Mouse (Mus musculus) embryonic facial prominence, embryonic 14.5 days (tissue): ENCODE measurements around the gene Armcx4. TPM values are rescaled to one million over a fixed set of nuclear protein-coding genes. Genes with fewer than 3 reads are reported as not detected.

Experiments
- ATAC-seq: fragments of 200-750 bp; cut with Nextera tagmentation; 2 replicates; pipeline ENCODE4 v1.8.0; 2017; ENCODE audit warnings: low read depth, moderate number of reproducible peaks, moderate TSS enrichment
- DNase-seq: peaks from one replicate; pipeline ENCODE4 v3.0.0-alpha.2; 2015; ENCODE audit warnings: low spot score
- H3K27ac ChIP-seq: fragments of 300-500 bp; sonication (generic); replicated peaks from 2 replicates; pipeline ENCODE4 v1.5.1; 2014; ENCODE audit warnings: low read depth, mild to moderate bottlenecking, low read length, moderate library complexity
- H3K27me3 ChIP-seq: fragments of 300-500 bp; sonication (generic); replicated peaks from 2 replicates; pipeline ENCODE4 v1.6.1; 2014; ENCODE audit warnings: low read length; ENCODE audit not compliant: control insufficient read depth, insufficient read depth
- H3K36me3 ChIP-seq: fragments of 300-500 bp; sonication (generic); 2 replicates; pipeline ENCODE4 v1.6.1; 2014; ENCODE audit warnings: low read length, mixed read lengths; ENCODE audit not compliant: control insufficient read depth, insufficient read depth
- H3K4me1 ChIP-seq: fragments of 300-500 bp; sonication (generic); 2 replicates; pipeline ENCODE4 v1.6.1; 2014; ENCODE audit warnings: antibody characterized with exemption, low read length; ENCODE audit not compliant: control insufficient read depth, insufficient read depth
- H3K4me2 ChIP-seq: fragments of 300-500 bp; sonication (generic); 2 replicates; pipeline ENCODE4 v1.6.1; 2014; ENCODE audit warnings: low read depth, mild to moderate bottlenecking, low read length, moderate library complexity, mixed read lengths
- H3K4me3 ChIP-seq: fragments of 300-500 bp; sonication (generic); 2 replicates; pipeline ENCODE4 v1.5.1; 2014; ENCODE audit warnings: low read depth, mild to moderate bottlenecking, low read length
- H3K9ac ChIP-seq: fragments of 300-500 bp; sonication (generic); 2 replicates; pipeline ENCODE4 v1.6.1; 2014; ENCODE audit warnings: low read depth, mild to moderate bottlenecking, low read length, moderate library complexity, mixed read lengths
- H3K9me3 ChIP-seq: fragments of 300-500 bp; sonication (generic); 2 replicates; pipeline ENCODE4 v1.6.1; 2016; ENCODE audit warnings: low read length; ENCODE audit not compliant: control insufficient read depth
- WGBS: fragments of 180-500 bp; shearing (Covaris S2); extraction: QIAGEN DNeasy Blood & Tissue Kit; methylation state at CpG from one replicate; pipeline ENCODE4 v1.1.7; 2014; 5-methylcytosine and 5-hydroxymethylcytosine counted together
- polyA plus RNA-seq: library from polyadenylated mRNA; unstranded; fragments of >200 nt; fragmentation: Nextera tagmentation; extraction: Ambion mirVana; gene quantifications from 2 replicates; pipeline ENCODE4 v1.2.1, GENCODE M21; 2014

Gene Armcx4
- polyA plus RNA-seq, 1 experiment from 2014 or later = 5.9 TPM

DNA sequence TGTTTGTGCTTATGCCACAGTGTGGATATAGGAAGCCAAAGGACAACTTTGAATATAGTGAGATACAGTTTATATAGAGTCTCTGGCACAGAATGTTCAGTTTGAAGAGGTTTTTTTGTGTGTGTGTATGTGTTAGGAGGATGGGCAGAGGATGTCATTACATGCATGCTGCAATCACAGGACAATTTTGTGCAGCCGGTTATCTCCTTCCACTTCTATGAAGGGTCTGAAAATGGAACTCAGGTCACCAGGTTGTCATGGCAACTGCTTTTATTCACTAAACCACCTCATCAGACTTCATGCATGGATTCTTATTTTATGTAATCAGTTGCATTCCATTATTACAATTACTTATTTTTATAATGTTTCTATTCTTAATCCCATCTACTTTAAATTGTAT lies 10.4 kb upstream of the Armcx4 start:
- no peak overlapping the region for H3K27ac ChIP-seq
- no peaks in the 10 kb centered on the region for H3K36me3 ChIP-seq
- no peaks in the 10 kb centered on the region for H3K27me3 ChIP-seq
- H3K4me3 ChIP-seq = no peak overlapping the region
- no peak for ATAC-seq
- H3K4me2 ChIP-seq = no peak overlapping the region
- DNase-seq = no peak
- H3K9me3 ChIP-seq = no peaks in the 10 kb centered on the region
- no peak overlapping the region for H3K9ac ChIP-seq
- no peaks in the 10 kb centered on the region for H3K4me1 ChIP-seq
- 67% methylated on average over 1 of the region's 1 CpGs for WGBS

DNA sequence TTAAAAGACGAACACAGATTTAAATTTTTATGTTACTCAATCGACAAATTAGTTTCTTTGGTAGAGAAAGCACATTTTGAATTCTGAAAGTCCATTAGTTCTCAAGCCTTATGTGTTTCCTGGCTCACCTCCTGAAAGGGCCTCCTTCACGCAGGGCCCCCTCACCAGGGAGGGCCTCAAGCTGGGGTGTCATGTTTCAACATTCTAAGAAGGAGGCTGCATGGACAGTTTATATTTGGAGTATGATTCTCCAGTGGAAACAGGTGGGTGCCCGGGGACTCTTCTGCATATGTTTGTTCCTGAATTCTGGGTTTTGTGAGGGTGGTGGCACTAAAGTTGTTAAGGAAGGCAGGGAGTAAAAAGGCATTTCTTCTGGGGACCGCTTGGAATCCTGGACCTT lies 1.4 kb upstream of the Armcx4 start:
- WGBS = 27% methylated on average over 5 of the region's 5 CpGs
- Histone ChIP-seq H3K9me3 (no peaks in the 10 kb centered on the region), H3K4me3 (peak overlapping the region; percentile 45), H3K9ac (peak overlapping the region; percentile 48), H3K4me2 (peak overlapping the region; percentile 54), H3K27ac (peak overlapping the region; percentile 92), H3K36me3 (no peaks in the 10 kb centered on the region), H3K4me1 (no peaks in the 10 kb centered on the region), H3K27me3 (peaks cover 3% of the 10 kb centered on the region)
- ATAC-seq (no peak), DNase-seq (peak; percentile 79)

DNA sequence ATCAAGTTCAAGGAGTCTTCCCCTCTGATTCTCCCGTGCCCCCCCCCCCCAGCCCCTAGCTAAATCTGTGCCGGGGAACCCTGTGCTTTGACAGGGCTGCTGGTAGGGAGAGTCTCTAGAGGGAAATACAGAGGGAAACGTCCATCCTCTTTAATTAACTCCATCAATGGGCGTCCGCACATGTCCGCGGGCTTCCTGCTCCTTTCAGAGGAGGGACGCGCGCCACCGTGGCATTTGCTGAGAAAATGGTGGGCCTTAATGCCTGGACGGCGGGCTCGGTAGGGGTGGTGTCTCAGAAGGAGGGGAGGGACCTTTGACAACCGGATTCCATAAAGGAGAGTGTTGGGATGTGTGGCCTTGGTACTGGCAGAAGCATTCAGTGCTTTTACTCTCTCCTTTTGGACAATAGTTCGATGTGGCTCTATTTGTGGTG lies 436 bp downstream of the Armcx4 start:
- Histone ChIP-seq H3K36me3 (peaks cover 16% of the 10 kb centered on the region; the same call in 1 of the 2 replicates), H3K27ac (peak overlapping the region; percentile 92), H3K4me2 (peak overlapping the region; percentile 54), H3K4me1 (no peaks in the 10 kb centered on the region), H3K9ac (peak overlapping the region; percentile 78), H3K27me3 (peaks cover 3% of the 10 kb centered on the region), H3K9me3 (no peaks in the 10 kb centered on the region), H3K4me3 (peak overlapping the region; percentile 45)
- peak; percentile 47 for DNase-seq
- peak; percentile 41 for ATAC-seq
- WGBS = 14% methylated on average over 14 of the region's 16 CpGs

DNA sequence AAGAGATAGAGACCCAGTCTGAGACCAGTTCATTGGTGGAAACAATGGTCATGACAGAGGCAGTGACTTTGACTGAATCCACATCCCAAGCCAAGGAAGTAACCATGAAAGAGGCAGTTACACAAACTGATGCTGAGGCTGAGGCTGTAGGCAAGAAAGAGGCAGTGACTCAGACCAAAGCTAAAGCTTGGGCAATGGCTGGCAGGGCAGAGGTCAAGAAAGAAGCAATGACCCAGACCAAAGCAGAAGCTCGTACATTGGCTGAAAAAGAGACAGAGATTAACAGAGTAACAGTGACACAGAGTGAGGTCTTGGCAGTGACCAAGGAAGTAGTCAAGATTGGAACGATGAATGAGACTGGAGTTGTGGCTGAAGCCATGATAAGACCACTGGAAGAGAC lies 3.4 kb downstream of the Armcx4 start:
- Histone ChIP-seq H3K4me2 (no peak overlapping the region), H3K27ac (no peak overlapping the region), H3K27me3 (peaks cover 3% of the 10 kb centered on the region), H3K4me3 (no peak overlapping the region), H3K9ac (no peak overlapping the region), H3K36me3 (peaks cover 43% of the 10 kb centered on the region), H3K9me3 (no peaks in the 10 kb centered on the region), H3K4me1 (no peaks in the 10 kb centered on the region)
- no peak for ATAC-seq
- 90% methylated on average over 2 of the region's 2 CpGs for WGBS
- no peak for DNase-seq

DNA sequence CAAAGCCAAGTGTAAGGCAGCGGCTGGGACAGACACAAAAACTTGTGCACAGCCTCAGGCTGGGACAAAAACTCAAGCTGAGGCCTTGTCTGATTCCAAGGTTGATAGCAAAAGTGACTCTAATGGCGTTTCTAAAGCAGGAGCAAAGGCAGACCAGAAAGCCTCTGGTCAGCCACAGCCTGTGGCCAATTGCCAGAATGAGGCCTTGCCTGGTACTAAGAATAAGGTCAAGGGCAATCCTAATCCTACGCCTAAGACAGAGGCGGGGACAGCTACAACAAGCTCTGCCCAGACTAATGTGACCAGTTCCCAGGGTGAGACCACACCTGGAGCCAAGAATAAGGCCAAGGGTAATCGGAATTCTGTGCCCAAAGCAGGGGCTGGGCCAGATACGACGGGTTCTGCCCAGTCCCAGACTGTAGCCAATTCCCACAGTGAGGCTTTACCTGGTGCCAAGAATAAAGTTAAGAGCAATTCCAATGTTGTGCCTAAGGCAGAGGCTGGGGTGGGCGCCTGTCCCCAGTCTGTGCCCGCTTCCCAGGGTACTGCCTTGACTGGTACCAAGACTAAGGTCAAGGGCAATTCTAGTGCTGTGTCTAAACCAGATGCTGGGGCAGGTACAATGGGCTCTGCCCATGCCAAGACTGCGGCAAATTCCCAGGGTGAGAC lies 4.7 kb downstream of the Armcx4 start:
- Histone ChIP-seq H3K4me1 (no peaks in the 10 kb centered on the region), H3K27ac (no peak overlapping the region), H3K9me3 (no peaks in the 10 kb centered on the region), H3K4me3 (no peak overlapping the region), H3K9ac (no peak overlapping the region), H3K36me3 (peaks cover 50% of the 10 kb centered on the region), H3K27me3 (no peaks in the 10 kb centered on the region; the same call in 1 of the 2 replicates), H3K4me2 (no peak overlapping the region)
- ATAC-seq (no peak), DNase-seq (no peak)
- 86% methylated on average over 5 of the region's 10 CpGs for WGBS

DNA sequence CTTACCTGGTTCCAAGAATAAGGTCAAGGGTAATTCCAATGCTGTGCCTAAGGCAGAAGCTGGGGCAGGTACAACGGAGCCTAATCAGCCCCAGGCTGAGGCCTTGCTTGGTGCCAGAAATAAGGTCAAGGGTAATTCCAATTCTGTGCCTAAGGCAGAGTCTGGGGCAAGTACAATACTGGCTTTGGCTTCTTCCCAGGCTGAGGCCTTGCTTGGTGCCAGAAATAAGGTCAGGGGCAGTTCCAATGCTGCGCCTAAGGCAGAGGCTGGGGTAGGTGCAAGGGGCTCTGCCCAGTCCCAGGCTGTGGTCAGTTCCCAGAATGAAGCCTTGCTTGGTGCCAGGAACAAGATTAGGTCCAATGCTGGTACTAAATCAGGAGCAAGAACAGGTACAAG lies 5.2 kb downstream of the Armcx4 start:
- DNase-seq (no peak), ATAC-seq (no peak)
- 87% methylated on average over 2 of the region's 2 CpGs for WGBS
- peaks cover 50% of the 10 kb centered on the region for H3K36me3 ChIP-seq
- H3K27ac ChIP-seq = no peak overlapping the region
- no peaks in the 10 kb centered on the region; the same call in 1 of the 2 replicates for H3K27me3 ChIP-seq
- H3K9me3 ChIP-seq = no peaks in the 10 kb centered on the region
- H3K4me1 ChIP-seq = no peaks in the 10 kb centered on the region
- no peak overlapping the region for H3K4me2 ChIP-seq
- H3K9ac ChIP-seq = no peak overlapping the region
- no peak overlapping the region for H3K4me3 ChIP-seq

DNA sequence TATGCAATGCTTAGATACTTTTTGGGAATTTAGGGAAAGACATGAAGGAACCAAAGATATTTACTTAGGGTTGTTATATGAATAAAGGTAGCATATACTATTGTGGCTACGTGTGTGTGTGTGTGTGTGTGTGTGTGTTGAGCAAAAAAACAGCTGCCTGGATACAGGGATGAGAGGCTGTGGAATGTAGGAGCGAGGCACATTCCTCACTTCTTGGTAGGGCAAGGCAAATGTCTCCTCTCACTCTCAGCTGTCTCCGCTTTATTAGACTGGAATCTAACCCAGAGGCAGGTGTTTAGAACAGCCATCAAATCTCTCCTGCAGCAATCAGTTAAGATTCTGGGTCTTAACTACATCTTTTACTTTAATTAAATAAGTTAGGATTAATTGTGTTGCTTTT lies 30.5 kb downstream of the Armcx4 start:
- peak; percentile 26 for DNase-seq
- H3K4me1 ChIP-seq = no peaks in the 10 kb centered on the region
- ATAC-seq = no peak
- no peaks in the 10 kb centered on the region for H3K9me3 ChIP-seq
- H3K4me3 ChIP-seq = no peak overlapping the region
- H3K27ac ChIP-seq = no peak overlapping the region
- peaks cover 19% of the 10 kb centered on the region; the same call in 1 of the 2 replicates for H3K36me3 ChIP-seq
- WGBS = 39% methylated on average over 3 of the region's 3 CpGs
- peaks cover 4% of the 10 kb centered on the region for H3K27me3 ChIP-seq
- H3K4me2 ChIP-seq = no peak overlapping the region
- H3K9ac ChIP-seq = no peak overlapping the region

DNA sequence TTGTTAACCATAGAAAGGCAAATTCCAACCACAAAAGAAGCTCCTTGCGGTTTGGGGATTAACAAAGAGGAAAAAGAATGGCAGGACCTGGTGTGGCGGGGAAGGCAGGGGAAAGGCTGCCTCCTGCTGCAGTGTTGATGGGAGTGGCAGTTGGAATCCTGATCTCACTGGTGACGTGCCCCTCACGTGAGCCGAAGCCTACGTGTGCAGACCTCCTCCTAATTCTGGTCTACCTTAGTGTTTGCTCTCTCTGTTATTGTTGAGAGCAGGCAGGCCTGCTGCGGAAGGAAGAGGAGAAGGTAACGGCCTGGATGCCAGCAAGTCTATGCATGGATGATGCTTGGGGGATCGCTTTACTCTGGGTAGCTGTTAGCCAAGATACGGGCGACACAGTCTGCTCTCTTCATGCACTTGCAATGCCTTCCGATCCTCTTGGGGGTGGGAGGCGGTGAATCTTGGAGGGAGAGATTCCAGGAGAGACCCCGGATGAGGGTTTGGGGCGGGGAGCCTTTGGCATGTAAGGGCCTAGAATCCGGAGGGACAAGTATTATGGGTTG lies 31.5 kb downstream of the Armcx4 start, which contains the start of gene Armcx1:
Gene Armcx1, plus strand, starts transcription at position 212 of the 557 bp plus-strand sequence.
- Histone ChIP-seq H3K9me3 (no peaks in the 10 kb centered on the region), H3K27me3 (peaks cover 4% of the 10 kb centered on the region), H3K4me2 (peak within 1 kb of the TSS; percentile 50), H3K36me3 (peaks cover 19% of the 10 kb centered on the region; the same call in 1 of the 2 replicates), H3K4me3 (peak within 1 kb of the TSS; percentile 52), H3K4me1 (no peaks in the 10 kb centered on the region), H3K27ac (peak within 1 kb of the TSS; percentile 95), H3K9ac (peak within 1 kb of the TSS; percentile 79)
- DNase-seq (peak; percentile 92), ATAC-seq (peak; percentile 98)
- 17% methylated on average over 16 of the region's 16 CpGs for WGBS
